Mouse (Mus musculus): ENCODE measurements around the gene Malsu1. TPM values are rescaled to one million over a fixed set of nuclear protein-coding genes. Genes with fewer than 3 reads are reported as not detected.

Gene Malsu1
- total RNA-seq, 1 experiment from 2014 or later: 43.0 TPM

Other genes starting within 250 kb of the Malsu1 start
- gene Tmem176a, start 232.9 kb upstream of the Malsu1 start, total RNA-seq (2021): 210 and 286 TPM in 2 replicates
- gene Tmem176b, start 232.3 kb upstream of the Malsu1 start, total RNA-seq (2021): 498 and 582 TPM in 2 replicates
- gene Aoc1, start 200.9 kb upstream of the Malsu1 start, total RNA-seq (2021): not detected in 2 replicates
- not detected in 2 replicates for gene 1600015I10Rik, start 143.9 kb upstream of the Malsu1 start, total RNA-seq (2021)
- gene Doxl2, start 98.8 kb upstream of the Malsu1 start, total RNA-seq (2021): not detected in 2 replicates
- 0.21 TPM in 1 of 2 replicates, not detected in the other for gene Svs1, start 86.9 kb upstream of the Malsu1 start, total RNA-seq (2021)
- 0.33 TPM in 1 of 2 replicates, not detected in the other for gene Gpnmb, start 37.2 kb upstream of the Malsu1 start, total RNA-seq (2021)
- 1.0 and 1.2 TPM in 2 replicates for gene Igf2bp3, start 141.2 kb downstream of the Malsu1 start, total RNA-seq (2021)
- gene Tra2a, start 190.2 kb downstream of the Malsu1 start, total RNA-seq (2021): 69.3 and 95.8 TPM in 2 replicates
- gene Ccdc126, start 245.5 kb downstream of the Malsu1 start, total RNA-seq (2021): 15.2 and 18.9 TPM in 2 replicates

Measured in adrenal gland, postnatal 25 days (tissue).